Mouse (Mus musculus) intestine, embryonic 14.5 days (tissue): Measurements from ENCODE around the gene Avpr2. TPM values are rescaled to one million over a fixed set of nuclear protein-coding genes. Genes with fewer than 3 reads are reported as not detected.

Experiments
- ATAC-seq: fragments of 200-750 bp; cut with Nextera tagmentation; replicated peaks from 2 replicates; pipeline ENCODE4 v1.8.0; 2017; ENCODE audit warnings: low read depth, moderate number of reproducible peaks, moderate TSS enrichment, moderate library complexity; ENCODE audit not compliant: low FRiP score, low TSS enrichment
- DNase-seq: peaks from one replicate; pipeline ENCODE4 v3.0.0-alpha.2; 2018; ENCODE audit warnings: low spot score
- H3K27ac ChIP-seq: fragments of 300-500 bp; sonication (generic); 2 replicates; pipeline ENCODE4 v1.5.1; 2014; ENCODE audit warnings: low read depth, mild to moderate bottlenecking, control low read depth
- H3K27me3 ChIP-seq: fragments of 300-500 bp; sonication (generic); replicated peaks from 2 replicates; pipeline ENCODE4 v1.6.1; 2014; ENCODE audit warnings: low read length, control low read depth; ENCODE audit not compliant: control insufficient read depth, insufficient read depth
- H3K36me3 ChIP-seq: fragments of 300-500 bp; sonication (generic); 2 replicates; pipeline ENCODE4 v1.6.1; 2014; ENCODE audit warnings: low read length, control low read depth; ENCODE audit not compliant: control insufficient read depth, insufficient read depth
- H3K4me1 ChIP-seq: fragments of 300-500 bp; sonication (generic); replicated peaks from 2 replicates; pipeline ENCODE4 v1.6.1; 2014; ENCODE audit warnings: low read length, control low read depth, mixed read lengths; ENCODE audit not compliant: control insufficient read depth, insufficient read depth
- H3K4me2 ChIP-seq: fragments of 300-500 bp; sonication (generic); 2 replicates; pipeline ENCODE4 v1.6.1; 2014; ENCODE audit warnings: low read length
- H3K4me3 ChIP-seq: fragments of 300-500 bp; sonication (generic); 2 replicates; pipeline ENCODE4 v1.5.1; 2014; ENCODE audit warnings: low read depth, low read length, control low read depth, mixed read lengths
- H3K9ac ChIP-seq: fragments of 300-500 bp; sonication (generic); 2 replicates; pipeline ENCODE4 v1.6.1; 2014; ENCODE audit warnings: mild to moderate bottlenecking, low read length
- H3K9me3 ChIP-seq: fragments of 300-500 bp; sonication (generic); 2 replicates; pipeline ENCODE4 v1.6.1; 2016; ENCODE audit warnings: low read length, control low read depth; ENCODE audit not compliant: control insufficient read depth
- WGBS: fragments of 180-500 bp; shearing (Covaris S2); extraction: QIAGEN DNeasy Blood & Tissue Kit; methylation state at CpG from one replicate; pipeline ENCODE4 v1.1.7; 2014; 5-methylcytosine and 5-hydroxymethylcytosine counted together
- polyA plus RNA-seq: library from polyadenylated mRNA; unstranded; fragments of >200 nt; fragmentation: Nextera tagmentation; extraction: Ambion mirVana; gene quantifications from 2 replicates; pipeline ENCODE4 v1.2.1, GENCODE M21; 2014

Avpr2 gene
- polyA plus RNA-seq, 1 experiment from 2014 or later = 0.12 TPM

- DNase-seq (no peak), ATAC-seq (no peak)
- Histone ChIP-seq H3K4me2 (peak overlapping the region; percentile 57), H3K27ac (peak overlapping the region; percentile 76; the same call in 1 of the 2 replicates), H3K4me1 (no peaks in the 10 kb centered on the region), H3K9ac (peak overlapping the region; percentile 63), H3K4me3 (peak overlapping the region; percentile 56), H3K9me3 (no peaks in the 10 kb centered on the region), H3K27me3 (0 out of 2 replicates have a peak, but pooled peaks cover 3% of the 10 kb centered on the region), H3K36me3 (peaks cover 23% of the 10 kb centered on the region)
- WGBS = 75% methylated on average over 8 of the region's 8 CpGs
Measured at GRCm38 (mm10) chrX:73922550-73922882, 30.6 kb downstream of the Avpr2 start.

- peak within 1 kb of the TSS; percentile 25; the same call in 1 of the 2 replicates for H3K9ac ChIP-seq
- WGBS = 37% methylated on average over 17 of the region's 17 CpGs
- H3K36me3 ChIP-seq = no peaks in the 10 kb centered on the region
- H3K4me3 ChIP-seq = peak within 1 kb of the TSS; percentile 38
- peak; percentile 93 for ATAC-seq
- H3K27ac ChIP-seq = no peak within 1 kb of the TSS
- no peaks in the 10 kb centered on the region for H3K9me3 ChIP-seq
- H3K4me2 ChIP-seq = peak within 1 kb of the TSS; percentile 46
- DNase-seq = peak; percentile 74
- H3K4me1 ChIP-seq = no peaks in the 10 kb centered on the region
- no peaks in the 10 kb centered on the region for H3K27me3 ChIP-seq
Measured at GRCm38 (mm10) chrX:73930402-73931062, 38.6 kb downstream of the Avpr2 start, which contains the start of gene Renbp. Gene Renbp, minus strand, starts transcription at chrX:73930850.

- Histone ChIP-seq H3K9ac (no peak overlapping the region), H3K4me2 (no peak overlapping the region), H3K4me3 (no peak overlapping the region), H3K27ac (no peak overlapping the region), H3K9me3 (no peaks in the 10 kb centered on the region), H3K36me3 (no peaks in the 10 kb centered on the region), H3K27me3 (no peaks in the 10 kb centered on the region), H3K4me1 (no peaks in the 10 kb centered on the region)
- peak; percentile 9 for DNase-seq
- 73% methylated on average over 2 of the region's 2 CpGs for WGBS
- no peak for ATAC-seq
Measured at GRCm38 (mm10) chrX:73931871-73932270, 40.0 kb downstream of the Avpr2 start.

- ATAC-seq (no peak), DNase-seq (peak; percentile 28)
- peaks cover 44% of the 10 kb centered on the region for H3K36me3 ChIP-seq
- 73% methylated on average over 2 of the region's 2 CpGs for WGBS
- H3K4me3 ChIP-seq = no peak overlapping the region
- H3K4me2 ChIP-seq = no peak overlapping the region
- H3K9me3 ChIP-seq = no peaks in the 10 kb centered on the region
- H3K27ac ChIP-seq = no peak overlapping the region
- H3K9ac ChIP-seq = no peak overlapping the region
- H3K27me3 ChIP-seq = no peaks in the 10 kb centered on the region
- H3K4me1 ChIP-seq = no peaks in the 10 kb centered on the region
Measured at GRCm38 (mm10) chrX:73941860-73942259, 50.0 kb downstream of the Avpr2 start.

GRCm38 (mm10) chrX:73942294-73942693 is 50.4 kb downstream of the Avpr2 start:
- Histone ChIP-seq H3K27ac (no peak overlapping the region), H3K9me3 (no peaks in the 10 kb centered on the region), H3K4me2 (no peak overlapping the region), H3K4me3 (no peak overlapping the region), H3K9ac (no peak overlapping the region), H3K36me3 (peaks cover 49% of the 10 kb centered on the region), H3K4me1 (no peaks in the 10 kb centered on the region), H3K27me3 (no peaks in the 10 kb centered on the region)
- no peak for ATAC-seq
- peak; percentile 24 for DNase-seq
- WGBS = 87% methylated on average over 2 of the region's 2 CpGs

Other genes with a start within 250 kb of the Avpr2 start
- gene Pnck, start 232.0 kb upstream of the Avpr2 start, polyA plus RNA-seq = 17.9 and 20.6 TPM in 2 replicates
- 9.1 and 10.8 TPM in 2 replicates for gene Slc6a8, start 219.0 kb upstream of the Avpr2 start, polyA plus RNA-seq
- 230 and 236 TPM in 2 replicates for gene Bcap31, start 175.9 kb upstream of the Avpr2 start, polyA plus RNA-seq
- gene Abcd1, start 175.5 kb upstream of the Avpr2 start, polyA plus RNA-seq = 15.7 and 16.8 TPM in 2 replicates
- 0.23 and 0.27 TPM in 2 replicates for gene Plxnb3, start 135.0 kb upstream of the Avpr2 start, polyA plus RNA-seq
- 1.7 and 1.8 TPM in 2 replicates for gene Srpk3, start 117.7 kb upstream of the Avpr2 start, polyA plus RNA-seq
- gene Idh3g, start 105.2 kb upstream of the Avpr2 start, polyA plus RNA-seq = 241 and 248 TPM in 2 replicates
- gene Ssr4, start 105.1 kb upstream of the Avpr2 start, polyA plus RNA-seq = 229 and 263 TPM in 2 replicates
- gene Pdzd4, start 67.1 kb upstream of the Avpr2 start, polyA plus RNA-seq = 1.1 and 1.2 TPM in 2 replicates
- gene L1cam, start 4.0 kb downstream of the Avpr2 start, polyA plus RNA-seq = 15.1 and 18.0 TPM in 2 replicates
- 4.1 and 4.3 TPM in 2 replicates for gene Arhgap4, start 29.8 kb downstream of the Avpr2 start, polyA plus RNA-seq
- 155 and 169 TPM in 2 replicates for gene Naa10, start 29.8 kb downstream of the Avpr2 start, polyA plus RNA-seq
- gene Renbp, start 38.7 kb downstream of the Avpr2 start, polyA plus RNA-seq = 59.3 and 63.8 TPM in 2 replicates
- gene Hcfc1, start 74.3 kb downstream of the Avpr2 start, polyA plus RNA-seq = 66.5 and 74.8 TPM in 2 replicates
- 50.8 and 55.8 TPM in 2 replicates for gene Irak1, start 131.8 kb downstream of the Avpr2 start, polyA plus RNA-seq
- not detected in 2 replicates for gene Opn1mw, start 235.4 kb downstream of the Avpr2 start, polyA plus RNA-seq
- 10.5 and 11.2 TPM in 2 replicates for gene Mecp2, start 243.3 kb downstream of the Avpr2 start, polyA plus RNA-seq